Mouse (Mus musculus): ENCODE results near the gene Rnf111.
"Not testable (repeated sequence)": the region's sequence is repeated elsewhere in the genome, so short reads cannot be mapped to it uniquely, and the experiment has no call there.

Gene Rnf111

DNA sequence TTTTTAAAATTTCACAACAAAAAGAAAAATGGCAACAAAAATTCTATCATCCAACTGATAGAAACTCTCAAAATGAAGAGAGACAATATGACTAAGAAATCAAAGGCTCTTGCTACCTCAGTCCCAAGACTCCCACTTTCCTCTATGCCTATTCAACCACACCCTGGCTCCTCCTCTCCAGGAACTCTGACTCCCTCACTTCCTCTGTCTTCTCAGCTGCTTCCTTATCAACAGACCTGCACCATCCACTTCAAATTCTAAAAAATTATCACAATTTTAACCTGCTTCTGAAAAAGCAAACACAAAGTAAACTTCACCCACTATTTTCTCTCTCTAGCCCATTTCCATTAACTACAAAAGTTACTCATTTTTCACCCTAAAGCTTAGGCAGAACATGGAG lies 6.5 kb downstream of the Rnf111 start:
- DNase-seq (ENCODE audit: low read depth, low spot score), result no peak

GRCm38 (mm10) chr9:70493038-70493437 lies 10.5 kb downstream of the Rnf111 start:
- DNase-seq (ENCODE audit: low read depth, low spot score), result no peak

DNA sequence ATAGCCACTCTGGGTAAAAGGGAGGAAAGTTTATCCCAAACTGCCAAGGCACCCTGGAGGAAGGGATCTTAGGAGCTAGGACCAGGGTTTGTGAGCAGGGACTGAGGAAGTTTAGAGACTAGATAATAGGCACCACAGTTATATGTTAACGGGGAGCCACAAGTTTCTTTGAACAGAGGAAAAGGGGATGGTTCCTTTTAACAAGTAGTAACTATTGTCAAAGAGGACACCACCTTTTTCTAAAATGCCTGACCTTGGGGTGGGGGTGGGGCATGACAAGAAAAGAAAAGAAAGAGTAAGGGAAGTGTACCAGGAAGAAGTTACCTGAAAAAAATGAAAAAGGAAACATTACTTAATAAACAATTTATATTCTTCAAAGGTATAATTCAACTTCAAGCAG lies 12.3 kb downstream of the Rnf111 start:
- DNase-seq (ENCODE audit: low read depth, low spot score), result no peak

DNA sequence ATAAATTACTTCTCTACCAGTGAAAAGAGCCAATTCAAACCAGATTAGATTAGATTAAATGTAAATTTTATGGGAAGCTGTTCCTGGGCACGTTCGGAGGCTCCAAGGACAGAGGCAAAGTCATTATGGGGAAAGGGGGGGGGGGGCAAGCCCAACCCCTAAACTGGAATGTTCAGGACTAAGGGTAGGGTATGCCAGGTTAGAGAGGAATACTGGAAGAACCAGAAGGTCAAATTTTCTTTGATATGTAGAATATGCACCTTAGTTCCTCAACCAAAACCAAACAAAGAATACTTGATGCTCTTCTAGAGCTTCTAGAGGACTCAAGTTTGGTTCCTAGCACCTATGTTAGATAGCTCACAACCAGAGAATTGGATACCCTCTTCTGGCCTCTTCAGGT lies 16.1 kb downstream of the Rnf111 start:
- no peak for DNase-seq (ENCODE audit: low read depth, low spot score)

- no peak for DNase-seq (ENCODE audit: low read depth, low spot score)
These were observed 17.7 kb downstream of the Rnf111 start for GRCm38 (mm10) chr9:70485840-70486239.

GRCm38 (mm10) chr9:70483495-70483894 lies 20.0 kb downstream of the Rnf111 start:
- no peak for DNase-seq (ENCODE audit: low read depth, low spot score)

GRCm38 (mm10) chr9:70481872-70482271 lies 21.7 kb downstream of the Rnf111 start:
- DNase-seq (ENCODE audit: low read depth, low spot score), result no peak

DNA sequence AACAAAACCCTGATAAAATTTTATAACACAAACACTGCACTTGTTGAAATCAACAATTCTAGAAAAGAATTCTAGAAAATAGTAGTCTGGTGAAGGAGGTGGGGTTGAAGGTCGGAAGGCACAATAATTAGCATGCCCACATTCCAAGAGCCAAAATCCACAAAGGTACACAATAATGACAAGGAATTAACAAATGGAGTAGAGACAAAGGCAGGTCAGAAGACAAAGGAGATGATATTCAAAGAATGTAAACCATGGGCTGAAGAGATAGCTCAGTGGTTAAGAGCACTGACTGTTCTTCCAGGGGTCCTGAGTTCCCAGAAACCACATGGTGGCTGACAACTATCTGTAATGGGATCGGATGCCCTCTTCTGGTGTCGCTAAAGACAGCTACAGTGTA lies 26.3 kb downstream of the Rnf111 start:
- DNase-seq (ENCODE audit: low read depth, low spot score), result no peak

DNA sequence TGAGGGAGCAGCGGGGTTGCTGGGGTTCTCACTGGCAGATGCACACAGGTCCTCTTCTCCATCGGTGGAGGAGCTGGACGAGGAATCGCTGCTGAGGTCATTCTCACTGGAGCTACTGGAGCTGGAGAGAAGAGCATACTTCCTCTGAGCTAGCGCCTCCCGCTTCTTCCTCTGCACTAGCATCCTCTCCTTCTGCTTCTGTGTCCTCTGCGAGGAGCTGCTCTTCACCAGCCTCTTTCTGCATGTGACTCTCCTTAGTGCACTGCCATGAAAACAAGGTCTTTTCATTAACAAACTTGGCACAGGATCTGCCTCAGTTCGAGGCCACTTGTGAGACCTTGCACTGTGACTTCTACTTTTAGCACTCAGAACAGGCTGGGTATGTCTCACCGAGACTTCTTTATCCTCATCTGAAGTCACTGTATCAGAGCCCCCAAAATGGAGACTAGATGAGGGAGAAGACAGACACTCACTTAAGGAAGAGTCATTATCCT lies 27.7 kb downstream of the Rnf111 start:
- DNase-seq (ENCODE audit: low read depth, low spot score), result peak; percentile 24

DNA sequence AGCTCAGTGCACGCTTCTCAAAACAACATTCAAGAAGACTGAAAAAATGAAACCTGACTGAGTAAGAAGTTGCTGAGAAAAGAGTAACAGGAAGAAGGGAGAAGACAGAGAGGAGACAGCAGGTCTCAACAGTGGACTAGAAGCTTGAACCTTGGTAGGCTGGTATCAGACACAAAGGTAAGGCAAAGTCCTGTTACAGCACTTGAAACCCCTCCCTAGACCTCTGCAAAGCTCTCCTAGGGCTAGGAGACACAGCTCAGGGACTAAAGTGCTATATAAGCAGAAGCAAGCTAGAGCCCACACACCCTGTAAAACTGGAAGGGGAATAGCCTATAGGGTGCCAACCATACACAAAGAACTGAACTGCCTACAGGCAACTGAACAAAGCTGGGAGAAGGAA lies 30.1 kb downstream of the Rnf111 start:
- no peak for DNase-seq (ENCODE audit: low read depth, low spot score)

DNA sequence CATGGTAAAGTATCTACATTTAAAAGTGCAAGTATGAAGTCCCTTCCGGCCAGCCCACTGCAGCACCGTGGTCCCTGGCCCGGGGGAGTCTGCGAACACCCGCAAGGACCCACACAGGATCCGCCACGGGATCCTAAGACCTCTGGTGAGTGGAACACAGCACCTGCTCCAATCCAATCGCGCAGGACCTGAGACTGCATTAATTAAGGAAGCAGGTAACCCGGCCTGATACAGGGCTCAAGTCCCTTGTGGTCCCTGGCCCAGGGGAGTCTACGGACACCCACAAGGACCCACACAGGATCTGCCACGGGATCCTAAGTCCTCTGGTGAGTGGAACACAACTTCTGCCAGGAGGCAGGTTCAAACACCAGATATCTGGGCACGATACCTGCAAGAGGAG lies 40.4 kb downstream of the Rnf111 start:
- not testable (repeated sequence) for DNase-seq (ENCODE audit: low read depth, low spot score)

DNA sequence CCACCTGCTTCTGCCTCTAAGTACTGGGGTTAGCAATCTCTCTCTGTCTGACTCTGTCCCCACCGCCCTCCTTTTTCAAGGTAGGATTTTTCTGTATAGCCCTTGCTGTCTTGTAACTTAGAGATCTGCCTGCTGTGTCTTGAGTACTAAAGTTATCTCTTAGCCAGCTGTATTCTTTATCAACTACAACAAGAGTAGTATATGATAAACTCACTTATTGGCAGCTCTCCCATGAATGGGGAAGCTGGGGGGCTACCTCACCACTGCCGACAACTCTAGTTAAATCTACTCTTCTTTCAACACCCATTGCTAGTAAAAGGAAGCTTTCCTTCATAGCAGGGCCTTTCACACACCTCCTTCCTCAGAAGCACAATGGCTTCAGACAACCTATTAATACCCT lies 51.2 kb downstream of the Rnf111 start:
- no peak for DNase-seq (ENCODE audit: low read depth, low spot score)

DNA sequence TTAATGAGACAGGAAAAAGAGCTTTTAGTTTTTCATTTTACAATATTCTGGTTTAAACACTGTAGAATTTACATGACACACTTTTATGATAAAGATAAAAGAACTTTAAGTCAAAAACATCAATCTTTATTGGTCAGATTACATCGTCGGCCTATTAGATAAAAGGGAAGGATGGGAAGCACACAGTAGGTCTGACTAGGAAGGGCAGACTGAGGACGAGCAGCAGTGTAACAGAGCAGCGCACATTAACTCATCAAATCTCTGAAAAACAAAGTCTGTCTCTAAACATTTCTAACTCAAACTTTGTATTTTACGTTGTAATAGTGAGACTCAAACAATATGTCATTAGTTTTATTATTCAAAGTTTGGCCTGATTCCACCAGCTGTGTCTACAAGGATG lies 54.5 kb downstream of the Rnf111 start:
- no peak for DNase-seq (ENCODE audit: low read depth, low spot score)

DNA sequence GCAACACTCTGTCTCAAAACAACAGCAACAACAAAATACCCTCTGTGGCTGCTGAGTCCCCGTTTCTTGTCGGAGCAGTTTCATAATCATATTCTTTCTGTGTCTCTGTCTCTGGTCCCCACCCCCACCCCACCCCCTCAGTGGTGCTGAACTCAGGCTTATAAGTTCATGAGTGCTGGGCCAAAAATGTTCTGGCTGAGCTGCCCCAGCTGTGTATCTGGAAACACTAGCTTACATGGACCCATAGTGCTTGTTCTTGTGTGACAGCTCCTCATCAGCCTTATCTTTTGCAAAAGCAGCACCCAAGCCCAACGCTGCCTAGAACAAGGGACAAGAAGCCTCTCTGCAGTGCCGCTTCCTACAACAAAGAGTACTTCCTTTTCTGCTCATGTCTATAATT lies 63.6 kb downstream of the Rnf111 start:
- DNase-seq (ENCODE audit: low read depth, low spot score), result no peak

GRCm38 (mm10) chr9:70422661-70423060 lies 80.9 kb downstream of the Rnf111 start:
- DNase-seq (ENCODE audit: low read depth, low spot score), result no peak

GRCm38 (mm10) chr9:70421257-70422056 lies 82.1 kb downstream of the Rnf111 start, which contains the start of gene Ccnb2:
Gene Ccnb2 (minus strand): TSS chr9:70421547.
- DNase-seq (ENCODE audit: low read depth, low spot score), result peak; percentile 89

DNA sequence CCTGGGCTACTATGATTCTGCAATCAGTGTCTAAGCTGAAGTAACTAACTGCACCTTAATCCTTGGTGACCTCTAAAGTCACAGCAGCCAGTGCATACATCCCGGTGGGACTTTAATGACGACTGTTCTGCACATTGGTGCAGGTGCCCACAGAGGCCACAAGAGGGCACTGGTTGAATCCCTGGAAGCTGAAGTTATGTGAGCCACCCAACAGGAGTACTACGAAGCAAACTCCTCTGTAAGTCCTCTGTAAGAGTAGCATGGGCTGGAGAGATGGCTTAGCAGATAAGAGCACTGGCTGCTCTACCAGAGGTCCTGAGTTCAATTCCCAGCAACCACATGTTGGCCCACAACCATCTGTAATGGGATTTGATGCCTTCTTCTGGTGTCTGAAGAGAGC lies 87.1 kb downstream of the Rnf111 start:
- DNase-seq (ENCODE audit: low read depth, low spot score), result no peak

DNA sequence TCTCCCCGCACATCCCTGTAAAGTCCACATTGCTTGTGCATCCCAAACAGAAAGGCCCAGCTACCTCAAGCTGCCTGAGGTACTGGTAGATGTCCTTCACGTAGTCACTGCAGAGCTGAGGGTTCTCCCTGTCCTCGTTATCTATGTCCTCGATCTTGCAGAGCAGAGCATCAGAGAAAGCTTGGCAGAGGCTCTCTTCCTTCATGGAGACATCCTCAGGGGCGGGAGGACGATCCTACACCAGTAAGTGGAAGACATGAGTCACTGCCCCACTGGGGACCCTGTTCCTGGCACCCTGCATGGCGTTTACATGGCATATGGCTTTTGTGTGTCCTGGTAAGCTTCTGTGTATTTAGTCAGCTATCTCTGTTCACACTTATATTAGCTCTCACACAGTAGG lies 90.5 kb downstream of the Rnf111 start:
- no peak for DNase-seq (ENCODE audit: low read depth, low spot score)

- DNase-seq (ENCODE audit: low read depth, low spot score), result no peak
These were observed 92.9 kb downstream of the Rnf111 start for GRCm38 (mm10) chr9:70410668-70411067.

- peak; percentile 59 for DNase-seq (ENCODE audit: low read depth, low spot score)
These were observed 93.8 kb downstream of the Rnf111 start for GRCm38 (mm10) chr9:70409743-70410142.

- peak; percentile 64 for DNase-seq (ENCODE audit: low read depth, low spot score)
These were observed 94.7 kb downstream of the Rnf111 start for GRCm38 (mm10) chr9:70408791-70409190.

DNA sequence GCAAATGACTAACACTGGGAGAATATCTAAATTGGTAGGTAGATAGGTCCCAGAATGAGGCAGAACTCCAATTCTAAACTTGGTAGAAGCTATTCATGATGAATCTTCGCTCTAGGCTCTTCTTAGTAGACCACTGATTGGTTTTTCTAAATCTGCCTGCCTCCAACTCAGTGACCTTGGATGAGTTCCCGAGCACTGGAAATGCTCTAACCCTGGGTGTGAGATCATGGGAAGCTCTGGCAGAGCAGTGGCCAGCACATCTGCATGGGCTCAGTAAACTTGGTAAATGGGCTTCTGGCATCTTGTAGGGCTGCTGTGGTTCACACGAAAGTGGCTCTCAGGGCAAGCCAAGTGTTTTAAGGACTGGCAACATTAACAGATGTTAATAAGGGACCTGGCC lies 96.9 kb downstream of the Rnf111 start:
- peak; percentile 47 for DNase-seq (ENCODE audit: low read depth, low spot score)

DNA sequence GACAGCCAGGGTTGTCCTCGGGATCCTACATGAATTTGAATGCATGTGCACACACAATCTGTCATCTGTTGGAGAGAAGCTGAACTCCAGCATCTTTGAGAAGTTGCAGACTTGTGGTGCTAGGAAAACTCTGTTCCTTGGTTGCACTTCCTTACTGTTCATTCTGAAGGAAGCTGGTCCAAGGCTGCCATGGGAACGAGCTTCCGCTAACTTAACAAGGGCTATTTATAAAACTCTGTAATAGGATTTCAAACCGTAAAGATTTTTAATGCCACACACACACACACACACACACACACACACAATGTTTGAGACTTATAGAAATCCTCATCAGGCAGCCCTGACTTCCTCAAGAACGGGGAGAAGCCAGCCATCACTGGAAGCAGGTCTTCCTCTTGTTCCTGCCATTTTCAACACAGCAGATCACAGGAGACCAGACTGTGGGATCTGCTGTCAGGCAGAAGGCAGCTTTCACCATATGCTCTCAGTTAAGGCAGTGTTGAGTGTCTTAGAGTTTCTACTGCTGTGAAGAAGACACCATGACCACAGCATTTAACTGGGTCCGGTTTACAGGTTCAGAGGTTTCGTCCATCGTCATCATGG lies 101.5 kb downstream of the Rnf111 start:
- peak; percentile 76 for DNase-seq (ENCODE audit: low read depth, low spot score)
